Mouse (Mus musculus): Measurements from ENCODE around the gene Tmem212. TPM values are rescaled to one million over a fixed set of nuclear protein-coding genes. Genes with fewer than 3 reads are reported as not detected.
"Not testable (repeated sequence)": the region's sequence is repeated elsewhere in the genome, so short reads cannot be mapped to it uniquely, and the experiment has no call there.

Tmem212 gene
- polyA plus RNA-seq (2015; fragmentation: Nextera tagmentation; extraction: Ambion mirVana) = 0.82 and 0.98 TPM in 2 replicates

DNA sequence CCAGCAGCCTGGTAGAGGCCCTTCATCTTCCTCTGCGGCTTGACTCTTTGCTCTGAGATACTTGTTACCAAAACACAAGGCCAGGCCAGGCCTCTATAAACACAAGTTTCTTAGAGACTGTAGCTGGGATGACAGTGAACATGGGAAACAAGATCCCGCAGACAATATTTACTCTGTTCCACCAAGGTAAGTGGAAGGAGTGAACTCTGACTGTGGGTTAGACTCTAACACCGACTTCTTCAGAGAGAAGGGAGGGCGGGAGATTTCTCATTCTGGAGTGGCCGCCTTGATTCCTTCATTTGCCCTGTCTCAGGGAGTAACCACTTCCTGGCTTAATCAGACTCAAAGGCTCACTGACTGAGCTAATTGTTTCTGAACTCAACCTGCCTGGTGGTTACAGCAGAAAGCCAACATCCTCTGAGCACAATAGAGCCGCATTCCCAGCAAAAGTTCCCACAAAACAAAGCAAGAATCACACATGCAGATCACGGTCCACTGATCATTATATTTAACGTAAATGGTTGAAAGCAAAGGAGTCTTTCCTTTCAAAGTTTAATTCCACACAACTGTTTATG, at the start of gene Tmem212:
TSS of gene Tmem212 (minus strand) at position 51 of the 575 bp plus-strand sequence.
- Histone ChIP-seq H3K4me3 (replicated peaks) (no peak within 1 kb of the TSS), H3K9me3 (replicated peaks) (no peaks in the 10 kb centered on the region), H3K9ac (replicated peaks) (no peak within 1 kb of the TSS), H3K27me3 (replicated peaks) (no peaks in the 10 kb centered on the region), H3K4me2 (no peak within 1 kb of the TSS), H3K27ac (replicated peaks) (no peak within 1 kb of the TSS), H3K4me1 (no peaks in the 10 kb centered on the region), H3K36me3 (no peaks in the 10 kb centered on the region)
- ATAC-seq (ENCODE audit: low FRiP score) = no peak
- 80% methylated on average over 8 of the region's 8 CpGs for WGBS

DNA sequence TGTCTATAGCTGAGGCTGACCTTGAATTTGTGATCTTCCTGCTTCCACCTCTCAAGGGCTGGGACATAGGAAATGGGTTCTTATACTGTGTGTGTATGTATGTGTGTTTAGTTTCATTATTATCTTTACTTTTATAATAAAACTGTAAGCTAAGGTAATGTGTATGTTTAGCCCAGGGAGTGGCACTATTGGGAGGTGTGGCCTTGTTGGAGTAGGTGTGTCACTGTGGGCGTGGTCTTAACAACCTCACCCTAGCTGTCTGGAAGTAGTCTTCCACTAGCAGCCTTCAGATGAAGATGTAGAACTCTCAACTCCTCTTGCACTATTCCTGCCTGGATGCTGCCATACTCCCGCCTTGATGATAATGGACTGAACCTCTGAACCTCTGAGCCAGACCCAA, 49.2 kb upstream of the Tmem212 start:
- not testable (repeated sequence) for H3K4me2 ChIP-seq; H3K36me3 ChIP-seq; H3K27ac ChIP-seq (replicated peaks); H3K9ac ChIP-seq (replicated peaks); H3K9me3 ChIP-seq (replicated peaks); H3K27me3 ChIP-seq (replicated peaks); ATAC-seq (ENCODE audit: low FRiP score); H3K4me1 ChIP-seq; H3K4me3 ChIP-seq (replicated peaks)
- WGBS = 95% methylated on average over 2 of the region's 2 CpGs

DNA sequence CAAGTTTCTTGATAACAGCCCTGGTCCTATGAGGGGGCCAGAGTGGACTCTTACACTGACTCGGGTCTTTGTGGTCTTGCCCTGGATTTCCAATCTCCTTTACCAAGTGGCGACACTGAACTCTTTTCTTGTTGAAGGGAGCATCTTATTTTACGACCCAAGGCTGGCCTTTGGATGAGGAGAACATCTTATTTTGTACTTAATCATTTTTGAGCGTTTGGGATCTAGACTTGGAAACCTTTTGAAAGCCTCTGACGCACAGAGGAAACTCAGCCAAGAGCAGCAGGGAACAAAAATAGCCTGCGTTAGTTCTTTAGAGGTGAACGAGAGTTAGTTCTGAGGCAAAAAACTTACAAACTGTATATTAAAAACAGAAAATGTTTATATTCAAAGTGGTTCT, 46.8 kb upstream of the Tmem212 start:
- Histone ChIP-seq H3K4me3 (replicated peaks) (no peak overlapping the region), H3K9me3 (replicated peaks) (no peaks in the 10 kb centered on the region), H3K9ac (replicated peaks) (no peak overlapping the region), H3K27ac (replicated peaks) (no peak overlapping the region), H3K27me3 (replicated peaks) (no peaks in the 10 kb centered on the region), H3K36me3 (no peaks in the 10 kb centered on the region), H3K4me1 (peaks cover 18% of the 10 kb centered on the region), H3K4me2 (no peak overlapping the region)
- ATAC-seq (ENCODE audit: low FRiP score) = no peak
- 85% methylated on average over 7 of the region's 7 CpGs for WGBS

DNA sequence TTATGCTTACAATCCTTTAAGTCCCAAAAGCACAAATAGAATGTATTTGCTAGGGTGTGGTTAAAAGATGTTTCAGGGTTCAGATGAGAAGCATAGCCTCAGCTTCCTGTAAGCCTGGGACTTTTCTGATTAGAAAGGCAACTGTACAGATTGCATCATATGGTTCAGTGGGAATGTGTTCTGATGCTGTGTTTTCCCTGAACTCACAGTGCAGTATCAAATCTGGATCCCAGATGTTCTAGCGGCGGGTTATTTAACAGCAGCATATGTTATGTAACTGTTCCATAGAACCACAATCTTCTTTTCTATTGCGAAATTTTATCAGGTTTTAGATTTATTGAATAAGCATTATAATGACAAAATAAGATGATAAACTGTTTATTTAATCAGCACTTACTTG, 45.5 kb upstream of the Tmem212 start:
- H3K4me3 ChIP-seq (replicated peaks) = no peak overlapping the region
- WGBS = 80% methylated on average over 3 of the region's 3 CpGs
- no peaks in the 10 kb centered on the region for H3K9me3 ChIP-seq (replicated peaks)
- peaks cover 5% of the 10 kb centered on the region; the same call in 1 of the 2 replicates for H3K27me3 ChIP-seq (replicated peaks)
- H3K9ac ChIP-seq (replicated peaks) = no peak overlapping the region
- no peak for ATAC-seq (ENCODE audit: low FRiP score)
- no peaks in the 10 kb centered on the region for H3K36me3 ChIP-seq
- H3K4me2 ChIP-seq = no peak overlapping the region
- H3K27ac ChIP-seq (replicated peaks) = no peak overlapping the region
- H3K4me1 ChIP-seq = peaks cover 18% of the 10 kb centered on the region

DNA sequence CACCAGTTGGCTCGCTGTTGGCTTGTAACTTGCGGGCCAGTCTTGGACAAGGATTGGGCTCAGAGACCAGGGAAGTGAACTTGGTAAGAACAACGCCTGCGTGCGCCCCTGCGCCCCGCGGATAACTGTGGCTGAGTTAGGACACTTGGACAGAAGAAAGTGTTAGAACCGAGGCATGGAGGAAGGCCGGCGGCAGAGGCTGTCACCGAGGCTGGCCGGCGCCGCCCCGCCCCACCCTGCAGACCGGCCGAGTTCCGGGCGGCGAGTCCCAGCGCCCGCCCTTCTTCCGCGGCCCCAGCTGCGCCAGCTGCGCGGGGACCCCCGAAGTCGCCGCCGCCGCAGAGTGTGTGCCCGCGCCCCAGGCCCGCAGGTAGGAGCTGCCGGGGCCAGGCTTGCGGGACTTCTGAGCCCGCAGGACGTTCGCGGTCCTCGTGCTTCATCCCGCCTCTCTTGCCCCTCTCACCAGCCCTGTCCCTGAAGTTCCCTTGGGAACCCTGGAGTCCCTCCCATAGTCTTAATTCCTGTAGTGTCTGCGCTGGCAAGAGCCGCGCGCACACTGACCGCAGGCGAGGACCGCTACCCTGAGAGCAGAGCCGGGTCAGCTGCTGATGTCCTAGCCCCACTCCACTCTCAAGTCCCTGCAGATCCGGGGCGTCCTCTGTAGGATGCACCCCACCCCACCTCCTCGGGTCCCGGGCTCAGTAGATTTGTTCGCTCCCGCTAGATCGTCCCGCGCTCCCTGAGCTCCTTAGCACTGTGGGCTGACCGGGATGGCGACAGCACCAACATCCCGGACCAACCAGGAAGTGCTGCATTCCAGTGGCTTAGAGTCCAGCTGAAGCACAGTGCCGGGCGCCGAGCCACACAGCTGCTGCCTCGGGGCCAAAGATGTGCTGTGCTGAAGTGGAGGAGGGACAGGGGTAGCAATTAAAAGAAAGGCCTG, 42.5 kb upstream of the Tmem212 start, which contains the start of gene Pld1:
TSS of gene Pld1 (plus strand) at position 315 of the 943 bp plus-strand sequence.
- peak within 1 kb of the TSS; percentile 78 for H3K27ac ChIP-seq (replicated peaks)
- H3K4me3 ChIP-seq (replicated peaks) = peak within 1 kb of the TSS; percentile 53
- H3K4me1 ChIP-seq = peaks cover 18% of the 10 kb centered on the region
- under 1% methylated on average over 64 of the region's 68 CpGs for WGBS
- no peaks in the 10 kb centered on the region for H3K9me3 ChIP-seq (replicated peaks)
- ATAC-seq (ENCODE audit: low FRiP score) = peak; percentile 73
- no peaks in the 10 kb centered on the region for H3K36me3 ChIP-seq
- peak within 1 kb of the TSS; percentile 63 for H3K9ac ChIP-seq (replicated peaks)
- peak within 1 kb of the TSS; percentile 100 for H3K4me2 ChIP-seq
- peaks cover 5% of the 10 kb centered on the region; the same call in 1 of the 2 replicates for H3K27me3 ChIP-seq (replicated peaks)

DNA sequence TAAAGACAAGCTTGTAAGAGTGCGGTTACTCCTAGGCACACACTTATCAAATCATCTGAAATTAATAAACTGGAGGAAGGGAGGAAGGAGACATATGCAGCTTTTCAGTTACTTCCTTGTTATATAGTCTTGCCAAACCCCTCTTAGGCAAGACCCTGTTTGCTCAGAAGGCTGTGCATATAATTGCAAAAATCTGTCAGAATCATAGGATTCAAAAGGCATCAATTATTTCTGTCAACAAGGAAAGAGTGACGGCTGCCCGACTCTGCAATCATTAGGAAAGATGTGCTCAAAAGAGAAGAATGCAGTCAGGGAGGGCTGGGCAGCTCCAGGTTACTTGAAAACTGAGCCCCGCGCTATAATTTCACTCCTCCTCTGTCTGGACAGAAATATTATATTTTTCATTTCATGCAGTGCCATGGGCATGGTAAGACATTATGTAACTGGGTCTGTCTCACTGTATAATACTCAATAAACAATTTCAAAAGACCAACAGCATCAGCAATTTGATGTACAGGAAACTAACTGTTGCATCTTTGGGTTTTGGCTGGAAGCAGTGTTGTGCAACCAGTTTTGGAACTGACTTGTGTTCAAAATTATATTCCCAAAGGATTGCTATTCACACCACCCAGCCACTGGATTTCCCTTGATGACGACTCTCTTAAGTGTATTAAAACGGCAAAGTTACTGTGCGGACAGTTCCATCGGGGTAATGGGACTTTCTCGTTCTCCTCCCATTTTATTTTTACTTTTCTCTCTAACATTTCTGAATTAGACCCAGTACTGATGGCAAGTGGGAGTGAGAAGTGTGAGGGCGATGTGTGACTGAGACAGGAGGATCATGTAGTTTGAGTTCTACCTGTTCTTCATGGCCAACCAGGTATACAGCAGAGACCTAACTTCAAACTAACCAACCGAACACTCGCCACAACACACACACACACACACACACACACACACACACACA, 41.3 kb upstream of the Tmem212 start:
- no peak overlapping the region for H3K4me2 ChIP-seq
- WGBS = 85% methylated on average over 13 of the region's 13 CpGs
- no peak for ATAC-seq (ENCODE audit: low FRiP score)

DNA sequence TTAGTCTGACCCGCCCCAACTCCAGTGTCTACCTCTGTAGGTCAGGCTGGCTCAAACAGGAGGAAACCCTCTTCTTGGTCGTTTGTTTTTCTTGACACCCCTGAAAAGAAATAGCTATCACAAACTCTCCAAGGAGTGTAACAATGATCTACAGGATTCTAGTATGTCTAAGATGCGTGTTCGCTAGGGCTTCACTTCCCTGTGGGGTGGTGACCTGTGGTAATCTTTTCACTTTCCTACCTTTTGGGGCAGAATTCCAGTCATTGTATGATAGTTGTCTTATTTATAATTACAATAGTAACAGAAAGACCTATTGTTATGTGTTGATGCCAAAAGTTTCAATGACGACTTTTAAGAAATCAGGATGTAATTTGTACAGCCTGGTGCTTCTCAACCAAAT, 40.6 kb upstream of the Tmem212 start:
- H3K27ac ChIP-seq (replicated peaks) = no peak overlapping the region
- H3K4me3 ChIP-seq (replicated peaks) = no peak overlapping the region
- 84% methylated on average over 5 of the region's 5 CpGs for whole genome bisulfite sequencing
- H3K9me3 ChIP-seq (replicated peaks) = no peaks in the 10 kb centered on the region
- no peak for ATAC-seq (ENCODE audit: low FRiP score)
- no peak overlapping the region for H3K9ac ChIP-seq (replicated peaks)
- no peaks in the 10 kb centered on the region for H3K36me3 ChIP-seq
- H3K4me2 ChIP-seq = no peak overlapping the region
- peaks cover 5% of the 10 kb centered on the region; the same call in 1 of the 2 replicates for H3K27me3 ChIP-seq (replicated peaks)
- H3K4me1 ChIP-seq = peaks cover 18% of the 10 kb centered on the region

More for the DNA sequence above, 41.3 kb upstream of the Tmem212 start:
- no peak overlapping the region for H3K9ac ChIP-seq (replicated peaks)
- no peaks in the 10 kb centered on the region for H3K36me3 ChIP-seq
- peaks cover 18% of the 10 kb centered on the region for H3K4me1 ChIP-seq
- no peaks in the 10 kb centered on the region for H3K9me3 ChIP-seq (replicated peaks)
- H3K4me3 ChIP-seq (replicated peaks) = no peak overlapping the region
- no peak overlapping the region for H3K27ac ChIP-seq (replicated peaks)
- H3K27me3 ChIP-seq (replicated peaks) = peaks cover 5% of the 10 kb centered on the region; the same call in 1 of the 2 replicates

DNA sequence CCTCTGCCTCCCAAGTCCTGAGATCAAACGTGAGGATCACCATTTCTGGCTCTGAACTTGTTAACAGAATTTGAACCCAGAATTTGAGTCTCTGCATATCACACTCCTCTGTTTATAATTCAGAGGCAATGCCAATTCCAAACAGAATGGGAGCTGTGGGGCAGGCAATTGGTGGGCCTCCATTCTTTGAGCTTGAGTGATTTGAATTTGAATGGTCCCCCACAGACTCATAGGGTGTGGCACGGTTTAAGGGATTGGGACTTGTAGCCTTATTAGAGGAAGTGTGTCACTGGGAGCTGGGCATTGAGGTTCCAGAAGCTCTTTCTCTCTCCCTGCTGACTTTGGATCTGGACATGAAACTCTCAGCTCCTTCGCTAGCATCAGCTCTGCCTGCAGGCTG, 39.5 kb upstream of the Tmem212 start:
- H3K9ac ChIP-seq (replicated peaks) = no peak overlapping the region
- WGBS = 56% methylated on average over 3 of the region's 3 CpGs
- ATAC-seq (ENCODE audit: low FRiP score) = no peak

DNA sequence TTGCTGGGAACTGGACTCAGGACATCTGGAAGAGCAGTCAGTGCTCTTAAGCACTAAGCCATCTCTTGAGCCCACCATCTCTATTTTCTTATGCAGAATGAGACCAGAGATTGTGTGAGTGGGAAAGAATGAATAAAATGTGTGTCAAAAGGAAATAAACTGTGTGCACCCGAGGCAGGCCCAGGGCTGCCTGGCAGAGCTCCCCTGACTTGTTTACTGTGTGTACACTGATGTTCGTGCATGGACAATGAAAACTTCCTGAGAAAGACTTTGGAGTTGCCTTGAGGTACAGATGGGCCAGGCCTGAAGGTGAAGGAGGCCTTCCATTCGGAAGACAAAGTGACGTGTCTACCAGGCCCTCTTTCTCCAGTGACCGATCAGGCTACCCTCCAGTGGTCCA, 36.2 kb upstream of the Tmem212 start:
- no peak overlapping the region for H3K27ac ChIP-seq (replicated peaks)
- WGBS = 85% methylated on average over 5 of the region's 5 CpGs
- H3K4me2 ChIP-seq = no peak overlapping the region
- no peaks in the 10 kb centered on the region for H3K9me3 ChIP-seq (replicated peaks)
- no peaks in the 10 kb centered on the region for H3K4me1 ChIP-seq
- H3K4me3 ChIP-seq (replicated peaks) = no peak overlapping the region
- H3K9ac ChIP-seq (replicated peaks) = no peak overlapping the region
- no peak for ATAC-seq (ENCODE audit: low FRiP score)
- H3K36me3 ChIP-seq = no peaks in the 10 kb centered on the region
- peaks cover 5% of the 10 kb centered on the region; the same call in 1 of the 2 replicates for H3K27me3 ChIP-seq (replicated peaks)

More for the DNA sequence above, 39.5 kb upstream of the Tmem212 start:
- Histone ChIP-seq H3K4me2 (no peak overlapping the region), H3K27me3 (replicated peaks) (peaks cover 5% of the 10 kb centered on the region; the same call in 1 of the 2 replicates), H3K4me3 (replicated peaks) (no peak overlapping the region), H3K27ac (replicated peaks) (no peak overlapping the region), H3K4me1 (peaks cover 18% of the 10 kb centered on the region), H3K36me3 (no peaks in the 10 kb centered on the region), H3K9me3 (replicated peaks) (no peaks in the 10 kb centered on the region)

DNA sequence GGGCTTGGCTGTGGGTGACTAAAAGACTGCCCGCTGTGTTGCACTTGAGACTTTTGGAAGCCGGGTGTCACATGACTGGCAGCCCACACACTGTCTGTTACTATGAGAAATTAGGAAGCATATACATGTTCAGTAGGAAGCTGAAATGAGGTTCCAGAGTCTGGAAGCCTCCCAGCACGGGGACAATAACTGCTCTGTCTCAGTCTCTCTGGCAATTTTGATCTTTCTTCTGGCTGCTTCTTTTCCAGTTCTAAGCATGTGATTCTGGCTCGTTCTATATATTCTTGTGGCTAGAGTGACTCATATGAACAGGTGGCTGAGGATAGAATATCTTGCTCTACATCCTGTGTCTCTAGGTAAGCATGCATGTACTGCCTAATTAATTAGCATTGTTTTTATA, 33.1 kb upstream of the Tmem212 start:
- 86% methylated on average over 4 of the region's 4 CpGs for WGBS
- Histone ChIP-seq H3K27ac (replicated peaks) (no peak overlapping the region), H3K9me3 (replicated peaks) (no peaks in the 10 kb centered on the region), H3K36me3 (no peaks in the 10 kb centered on the region), H3K27me3 (replicated peaks) (no peaks in the 10 kb centered on the region), H3K9ac (replicated peaks) (no peak overlapping the region), H3K4me3 (replicated peaks) (no peak overlapping the region), H3K4me2 (no peak overlapping the region), H3K4me1 (no peaks in the 10 kb centered on the region)
- no peak for ATAC-seq (ENCODE audit: low FRiP score)

DNA sequence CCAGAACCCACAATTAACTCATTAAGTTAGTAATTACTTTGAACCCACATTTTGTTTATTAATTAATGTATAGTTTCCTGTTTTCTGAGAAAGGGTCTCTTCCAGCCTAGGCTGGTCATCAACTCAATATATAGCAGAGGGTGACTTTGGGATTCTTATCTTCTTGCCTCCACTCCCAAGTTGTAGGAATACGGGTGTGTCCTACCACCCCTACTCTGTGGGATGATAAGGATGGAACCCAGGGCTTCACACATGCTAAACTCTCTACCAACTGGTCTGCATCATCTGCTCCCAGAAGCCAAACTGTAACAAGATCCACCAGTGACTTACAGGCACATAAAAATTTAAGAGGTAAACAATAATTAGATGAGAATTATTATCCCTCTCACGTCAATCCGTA, 27.9 kb upstream of the Tmem212 start:
- no peak overlapping the region for H3K4me2 ChIP-seq
- no peaks in the 10 kb centered on the region for H3K36me3 ChIP-seq
- no peak overlapping the region for H3K9ac ChIP-seq (replicated peaks)
- 55% methylated on average over 3 of the region's 3 CpGs for WGBS
- H3K27ac ChIP-seq (replicated peaks) = no peak overlapping the region
- no peaks in the 10 kb centered on the region for H3K4me1 ChIP-seq
- no peak overlapping the region for H3K4me3 ChIP-seq (replicated peaks)
- H3K9me3 ChIP-seq (replicated peaks) = no peaks in the 10 kb centered on the region
- H3K27me3 ChIP-seq (replicated peaks) = no peaks in the 10 kb centered on the region
- ATAC-seq (ENCODE audit: low FRiP score) = no peak
